Mouse (Mus musculus) lung, postnatal 0 days (tissue): ENCODE data around the gene Psap. TPM values are rescaled to one million over a fixed set of nuclear protein-coding genes. Genes with fewer than 3 reads are reported as not detected.
"Not testable (repeated sequence)": the region's sequence is repeated elsewhere in the genome, so short reads cannot be mapped to it uniquely, and the experiment has no call there.

Source experiments
- ATAC-seq: fragments of 200-750 bp; cut with Nextera tagmentation; 2 replicates; pipeline ENCODE4 v1.8.0; 2017; ENCODE audit warnings: moderate library complexity
- DNase-seq: peaks from one replicate; pipeline ENCODE4 v3.0.0-alpha.2; 2016; ENCODE audit warnings: low spot score
- H3K27ac ChIP-seq: fragments of 300-500 bp; sonication (generic); 2 replicates; pipeline ENCODE4 v1.5.1; 2014; ENCODE audit warnings: antibody characterized with exemption, mild to moderate bottlenecking, low read length, mixed read lengths
- H3K27me3 ChIP-seq: fragments of 300-500 bp; sonication (generic); replicated peaks from 2 replicates; pipeline ENCODE4 v1.6.1; 2014; ENCODE audit warnings: low read length, mixed read lengths; ENCODE audit not compliant: insufficient read depth
- H3K36me3 ChIP-seq: fragments of 300-500 bp; sonication (generic); 2 replicates; pipeline ENCODE4 v1.6.1; 2014; ENCODE audit warnings: low read length, mixed read lengths; ENCODE audit not compliant: insufficient read depth
- H3K4me1 ChIP-seq: fragments of 300-500 bp; sonication (generic); 2 replicates; pipeline ENCODE4 v1.6.1; 2014; ENCODE audit warnings: antibody characterized with exemption, low read depth, low read length, mixed read lengths; ENCODE audit not compliant: insufficient read depth
- H3K4me2 ChIP-seq: fragments of 300-500 bp; sonication (generic); replicated peaks from 2 replicates; pipeline ENCODE4 v1.6.1; 2014; ENCODE audit warnings: low read depth, mild to moderate bottlenecking, low read length, moderate library complexity, mixed read lengths
- H3K4me3 ChIP-seq: fragments of 300-500 bp; sonication (generic); 2 replicates; pipeline ENCODE4 v1.5.1; 2014; ENCODE audit warnings: low read depth, low read length
- H3K9ac ChIP-seq: fragments of 300-500 bp; sonication (generic); replicated peaks from 2 replicates; pipeline ENCODE4 v1.6.1; 2014; ENCODE audit warnings: low read depth, mild to moderate bottlenecking
- H3K9me3 ChIP-seq: fragments of 300-500 bp; sonication (generic); 2 replicates; pipeline ENCODE4 v1.6.1; 2016; ENCODE audit warnings: low read length, mixed read lengths
- CTCF ChIP-seq: IDR thresholded peaks from 2 replicates; pipeline ENCODE4 v1.5.1; 2016; ENCODE audit warnings: antibody characterized with exemption, mild to moderate bottlenecking
- EP300 ChIP-seq: IDR thresholded peaks from 2 replicates; pipeline ENCODE4 v1.6.1; 2016; ENCODE audit warnings: antibody characterized with exemption, mild to moderate bottlenecking, control low read depth
- WGBS: fragments of 180-500 bp; shearing (Covaris S2); extraction: QIAGEN DNeasy Blood & Tissue Kit; methylation state at CpG from one replicate; pipeline ENCODE4 v1.1.7; 2014; 5-methylcytosine and 5-hydroxymethylcytosine counted together
- polyA plus RNA-seq: library from polyadenylated mRNA; unstranded; fragments of >200 nt; fragmentation: Nextera tagmentation; extraction: Ambion mirVana; gene quantifications from 2 replicates; pipeline ENCODE4 v1.2.1, GENCODE M21; 2015

The Psap gene
- polyA plus RNA-seq, 1 experiment from 2014 or later, result 120 TPM

DNA sequence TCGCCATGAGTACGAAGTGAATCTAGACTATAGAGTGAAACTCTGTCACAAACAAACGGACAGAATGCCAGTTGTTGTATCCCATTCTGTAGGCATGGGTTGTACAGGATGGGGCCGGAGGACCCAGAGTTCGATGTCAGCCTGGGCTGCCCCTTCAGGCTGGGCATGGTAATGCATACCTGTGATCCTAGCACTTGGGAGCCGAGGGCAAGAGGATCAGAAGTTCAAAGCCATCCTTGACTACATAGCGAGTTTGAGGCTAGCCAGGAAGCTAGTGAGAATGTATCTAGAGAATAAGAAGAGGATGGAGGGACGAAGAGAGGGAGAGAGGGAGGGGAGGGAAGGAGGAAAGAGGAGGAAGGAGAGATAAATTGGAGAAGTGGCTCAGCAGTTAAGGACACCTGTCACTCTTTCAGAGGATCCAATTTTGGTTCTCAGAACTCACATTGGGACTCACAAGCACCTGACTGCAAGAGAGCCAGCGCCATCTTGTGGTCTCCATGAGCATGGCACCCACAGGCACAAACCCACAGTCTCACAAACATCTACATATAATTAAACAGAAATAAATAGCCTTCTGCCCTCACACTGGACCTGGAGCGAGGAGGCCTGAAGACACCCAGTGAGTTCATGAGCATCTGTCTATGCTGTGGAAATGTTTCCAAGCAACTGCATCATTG lies 39.8 kb upstream of the Psap start:
- ATAC-seq (no peak), DNase-seq (peak; percentile 52)
- WGBS, result 65% methylated on average over 10 of the region's 10 CpGs
- no peak overlapping the region for H3K4me3 ChIP-seq
- no peak overlapping the region for H3K9ac ChIP-seq
- H3K27ac ChIP-seq, result no peak overlapping the region
- H3K27me3 ChIP-seq, result no peaks in the 10 kb centered on the region
- H3K4me2 ChIP-seq, result no peak overlapping the region
- no peaks in the 10 kb centered on the region for H3K9me3 ChIP-seq
- TF ChIP-seq CTCF, result peak; percentile 89
- no peak for TF ChIP-seq EP300
- no peaks in the 10 kb centered on the region for H3K36me3 ChIP-seq
- no peaks in the 10 kb centered on the region for H3K4me1 ChIP-seq

DNA sequence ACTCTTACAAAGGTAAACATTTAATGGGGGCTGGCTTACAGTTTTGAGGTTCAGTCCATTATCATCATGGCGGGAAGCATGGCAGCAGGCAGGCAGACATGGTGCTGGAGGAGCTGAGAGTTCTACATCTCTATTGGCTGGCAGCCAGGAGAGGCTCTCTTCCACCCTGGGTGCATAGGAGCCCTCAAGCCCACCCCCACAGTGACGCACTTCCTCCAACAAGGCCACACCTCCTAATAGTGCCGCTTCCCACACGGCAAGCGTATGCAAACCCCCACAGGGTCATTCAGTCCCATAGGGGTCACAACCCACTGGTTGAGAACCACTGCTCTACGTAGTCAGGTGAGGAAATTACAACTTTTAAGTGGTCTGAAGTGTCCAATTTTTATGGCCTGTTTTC lies 37.0 kb upstream of the Psap start:
- no peaks in the 10 kb centered on the region for H3K36me3 ChIP-seq
- no peak for DNase-seq
- no peaks in the 10 kb centered on the region for H3K9me3 ChIP-seq
- H3K4me1 ChIP-seq, result no peaks in the 10 kb centered on the region
- ATAC-seq, result no peak
- no peak overlapping the region for H3K4me2 ChIP-seq
- no peak overlapping the region for H3K4me3 ChIP-seq
- no peak overlapping the region for H3K9ac ChIP-seq
- no peak overlapping the region for H3K27ac ChIP-seq
- no peaks in the 10 kb centered on the region for H3K27me3 ChIP-seq
- no peak for TF ChIP-seq EP300
- no peak for TF ChIP-seq CTCF
- 78% methylated on average over 6 of the region's 6 CpGs for WGBS

DNA sequence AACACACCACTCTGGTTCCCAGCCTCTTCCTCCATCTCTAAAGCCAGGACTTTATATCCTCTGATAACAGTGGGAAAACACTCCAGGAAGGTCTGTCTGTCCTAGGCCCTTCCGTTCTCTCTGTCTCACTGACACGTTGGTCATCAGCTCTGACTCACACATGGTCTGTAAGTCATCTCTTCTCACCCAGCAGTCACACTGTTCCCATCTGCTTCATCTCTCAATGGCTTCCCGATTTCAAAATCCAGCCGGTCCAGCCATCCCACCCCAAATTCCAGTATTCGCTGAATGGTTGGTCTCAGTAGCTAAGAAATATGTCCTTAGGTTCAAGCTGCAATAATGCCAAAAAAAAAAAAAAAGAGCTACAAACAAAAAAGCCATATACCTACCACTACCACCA lies 33.5 kb upstream of the Psap start:
- Histone ChIP-seq H3K4me2 (no peak overlapping the region), H3K9me3 (no peaks in the 10 kb centered on the region), H3K27ac (peak overlapping the region; percentile 57; the same call in 1 of the 2 replicates), H3K9ac (no peak overlapping the region), H3K4me3 (no peak overlapping the region), H3K27me3 (no peaks in the 10 kb centered on the region), H3K36me3 (no peaks in the 10 kb centered on the region), H3K4me1 (no peaks in the 10 kb centered on the region)
- TF ChIP-seq CTCF, result no peak
- TF ChIP-seq EP300, result peak; percentile 57; the same call in 1 of the 2 replicates
- WGBS, result 61% methylated on average over 5 of the region's 5 CpGs
- ATAC-seq (peak; percentile 76), DNase-seq (peak; percentile 87)

DNA sequence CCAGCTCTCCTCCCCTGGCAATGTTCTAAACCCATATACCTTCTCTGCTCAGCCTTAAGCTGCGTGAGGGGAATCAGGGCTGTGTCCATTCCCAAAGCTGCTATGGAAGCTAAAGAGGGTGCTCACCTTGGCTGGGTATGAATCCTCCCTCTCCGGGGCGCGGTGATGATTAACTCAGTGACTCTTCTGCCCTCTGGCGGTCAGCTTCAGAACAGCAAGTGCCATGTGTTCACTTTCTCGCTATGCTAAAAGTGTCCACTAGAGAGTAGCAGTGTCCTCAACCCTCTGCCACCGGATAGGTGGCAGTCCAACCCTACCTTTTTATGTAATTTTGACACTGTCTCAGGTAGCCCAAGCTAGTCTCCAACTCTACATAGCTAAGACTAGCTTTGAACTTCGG lies 32.4 kb upstream of the Psap start:
- DNase-seq, result peak; percentile 90
- no peaks in the 10 kb centered on the region for H3K27me3 ChIP-seq
- H3K9me3 ChIP-seq, result no peaks in the 10 kb centered on the region
- ATAC-seq, result peak; percentile 52
- under 1% methylated on average over 8 of the region's 8 CpGs for WGBS
- no peaks in the 10 kb centered on the region for H3K36me3 ChIP-seq
- no peak overlapping the region for H3K4me2 ChIP-seq
- H3K4me3 ChIP-seq, result no peak overlapping the region
- peak; percentile 100 for TF ChIP-seq CTCF
- TF ChIP-seq EP300, result no peak
- no peak overlapping the region for H3K27ac ChIP-seq
- H3K4me1 ChIP-seq, result no peaks in the 10 kb centered on the region
- H3K9ac ChIP-seq, result no peak overlapping the region

DNA sequence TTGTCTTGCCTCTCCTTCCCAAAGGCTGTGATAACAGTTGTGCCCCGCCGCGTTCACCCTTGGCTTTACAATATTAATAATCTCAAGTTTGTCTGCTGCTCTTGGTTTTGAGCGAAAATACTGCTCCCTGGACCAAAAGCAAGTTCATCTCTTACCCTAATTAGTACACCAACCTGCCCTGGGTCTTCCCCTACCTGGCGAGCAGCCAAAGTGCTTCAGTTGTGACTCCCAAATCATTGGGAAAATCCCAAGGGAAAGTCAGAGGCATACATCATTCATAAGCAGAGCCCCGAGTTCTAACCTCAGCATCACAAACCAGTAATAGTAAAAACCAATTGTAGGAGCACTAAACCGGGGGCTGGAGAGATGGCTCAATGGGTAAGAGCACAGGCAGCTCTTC lies 31.8 kb upstream of the Psap start:
- no peak overlapping the region for H3K9ac ChIP-seq
- DNase-seq, result no peak
- H3K4me3 ChIP-seq, result no peak overlapping the region
- 75% methylated on average over 7 of the region's 7 CpGs for WGBS
- no peak for TF ChIP-seq EP300
- no peak for TF ChIP-seq CTCF
- H3K27ac ChIP-seq, result no peak overlapping the region
- no peaks in the 10 kb centered on the region for H3K4me1 ChIP-seq
- no peak overlapping the region for H3K4me2 ChIP-seq
- H3K27me3 ChIP-seq, result no peaks in the 10 kb centered on the region
- no peaks in the 10 kb centered on the region for H3K36me3 ChIP-seq
- no peak for ATAC-seq
- H3K9me3 ChIP-seq, result no peaks in the 10 kb centered on the region

DNA sequence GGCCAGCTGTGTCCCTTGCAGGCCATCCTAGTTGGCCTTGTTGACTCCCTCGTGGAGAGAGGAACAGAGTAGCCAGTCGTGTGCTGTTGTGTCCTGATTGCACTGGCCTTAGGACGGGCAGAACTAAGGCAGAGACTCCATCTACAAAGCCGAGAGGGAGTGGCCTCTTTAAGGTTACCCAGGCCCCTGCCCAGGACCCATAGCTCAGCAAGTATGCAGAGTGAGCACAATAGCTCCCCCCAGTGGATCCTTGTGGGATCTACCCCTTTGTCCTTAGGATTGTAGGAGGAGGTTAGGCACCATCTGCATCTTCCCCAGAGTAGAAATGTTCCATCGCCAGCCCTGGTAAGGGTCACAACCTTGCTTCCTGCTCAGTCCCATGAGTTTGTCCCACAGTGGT lies 30.9 kb upstream of the Psap start:
- Histone ChIP-seq H3K4me3 (no peak overlapping the region), H3K9ac (no peak overlapping the region), H3K36me3 (no peaks in the 10 kb centered on the region), H3K4me1 (no peaks in the 10 kb centered on the region), H3K27ac (no peak overlapping the region), H3K27me3 (no peaks in the 10 kb centered on the region), H3K4me2 (no peak overlapping the region), H3K9me3 (no peaks in the 10 kb centered on the region)
- ATAC-seq, result peak; percentile 43
- TF ChIP-seq CTCF, result peak; percentile 79
- TF ChIP-seq EP300, result no peak
- DNase-seq, result peak; percentile 65
- 49% methylated on average over 5 of the region's 5 CpGs for WGBS

DNA sequence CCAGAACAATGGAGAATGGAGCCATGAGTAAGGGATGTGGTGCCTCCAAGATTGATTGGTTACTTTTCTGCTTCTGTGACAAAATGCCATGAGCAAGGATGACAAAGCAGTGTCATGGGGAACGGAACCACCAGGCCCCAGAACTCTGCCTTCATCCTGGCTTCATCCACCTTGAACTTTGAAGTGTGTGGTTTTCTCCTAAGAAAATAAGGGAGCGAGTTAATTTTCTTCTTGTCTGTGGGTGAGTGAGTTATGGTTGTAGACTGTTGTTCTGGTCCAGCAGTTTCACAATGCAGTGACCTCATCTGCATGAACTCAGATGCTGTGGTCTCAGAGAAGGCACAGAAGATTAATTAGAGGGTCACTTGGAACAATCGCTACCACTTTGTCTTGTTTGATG lies 29.1 kb upstream of the Psap start:
- H3K9ac ChIP-seq, H3K27me3 ChIP-seq, DNase-seq, H3K4me2 ChIP-seq, H3K36me3 ChIP-seq, H3K9me3 ChIP-seq, ATAC-seq, H3K4me3 ChIP-seq, H3K4me1 ChIP-seq, H3K27ac ChIP-seq: not testable (repeated sequence)
- WGBS, result 54% methylated on average over 3 of the region's 3 CpGs
